Mouse (Mus musculus): Measurements from ENCODE around the gene Usp37.

DNA sequence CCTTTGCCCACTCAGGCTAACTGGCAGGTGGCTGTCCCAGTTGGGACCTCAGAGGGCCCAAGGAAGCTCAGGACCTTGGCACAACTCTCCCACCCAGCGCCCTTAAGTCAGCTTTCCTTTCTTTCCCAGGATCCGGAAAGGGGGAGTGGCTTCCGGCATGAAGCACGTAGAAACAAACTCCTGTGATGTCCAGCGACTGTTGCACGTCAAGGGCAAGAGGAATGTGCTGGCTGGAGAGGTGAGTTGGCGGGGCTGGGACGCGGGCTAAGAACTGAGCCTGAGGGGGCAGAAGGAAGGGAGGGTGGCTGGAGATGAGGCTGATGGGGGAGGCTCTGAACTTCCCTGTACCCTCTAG lies 124.7 kb downstream of the Usp37 start:
- TF ChIP-seq EP300 (IDR thresholded peaks at IDR 0.05; ENCODE audit: insufficient read depth, low read depth, low read length), result no peak
- TF ChIP-seq POLR2A (IDR thresholded peaks at IDR 0.05; ENCODE audit: insufficient read depth, low read length), result no peak

All from ES-Bruce4 (cell line).